Mouse (Mus musculus) heart, postnatal 4 days (tissue): ENCODE measurements at regions not wholly inside any gene's neighbourhood (a gene's known extent, or its start where the extent isn't known, plus 50 kb on each side); places are given as distances from the start of the nearest gene placed in this dataset.
"Not testable (repeated sequence)": the region's sequence is repeated elsewhere in the genome, so short reads cannot be mapped to it uniquely, and the experiment has no call there.

Source experiments
- DNase-seq: peaks from one replicate; pipeline ENCODE4 v3.0.0; 2021

- no peak for DNase-seq
Measured at GRCm38 (mm10) chr6:81820078-81820477, 103.4 kb upstream of the Gcfc2 start.

- no peak for DNase-seq
Measured at GRCm38 (mm10) chr6:81839474-81840153, 83.9 kb upstream of the Gcfc2 start.

GRCm38 (mm10) chr6:81868207-81868606, 55.3 kb upstream of the Gcfc2 start:
- not testable (repeated sequence) for DNase-seq
